Mouse (Mus musculus) lung, postnatal 4 days (tissue): ENCODE results near the gene Cryba4.

Experiments
- DNase-seq, 2 experiments: peaks; one replicate each; pipeline ENCODE4 v3.0.0; 2021

Cryba4 gene

GRCm38 (mm10) chr5:112265110-112265509 lies 12.8 kb upstream of the Cryba4 start:
- no peak for DNase-seq

GRCm38 (mm10) chr5:112264099-112264498 lies 11.8 kb upstream of the Cryba4 start:
- no peak for DNase-seq

- no peak for DNase-seq
Observed at GRCm38 (mm10) chr5:112260818-112261217, 8.5 kb upstream of the Cryba4 start.

GRCm38 (mm10) chr5:112259862-112260650 lies 7.7 kb upstream of the Cryba4 start:
- no peak for DNase-seq

- no peak for DNase-seq
Observed at GRCm38 (mm10) chr5:112257896-112258295, 5.6 kb upstream of the Cryba4 start.

- DNase-seq = no peak
Observed at GRCm38 (mm10) chr5:112256457-112256856, 4.1 kb upstream of the Cryba4 start.

GRCm38 (mm10) chr5:112255426-112255825 lies 3.1 kb upstream of the Cryba4 start, which contains the start of gene Crybb1:
Gene Crybb1 (plus strand): TSS chr5:112255815.
- DNase-seq = peak; percentile 40 to 56

- DNase-seq = peak; percentile 30 to 65
Observed at GRCm38 (mm10) chr5:112254282-112254806, 2.0 kb upstream of the Cryba4 start.

GRCm38 (mm10) chr5:112253169-112253568 lies 851 bp upstream of the Cryba4 start:
- peak; percentile 57 to 74 for DNase-seq

- no peak for DNase-seq
Observed at GRCm38 (mm10) chr5:112249106-112249505, 3.2 kb downstream of the Cryba4 start.

GRCm38 (mm10) chr5:112247399-112247798 lies 4.9 kb downstream of the Cryba4 start:
- no peak for DNase-seq

GRCm38 (mm10) chr5:112244890-112245615 lies 7.3 kb downstream of the Cryba4 start:
- no peak for DNase-seq

GRCm38 (mm10) chr5:112244275-112244562 lies 8.1 kb downstream of the Cryba4 start:
- no peak for DNase-seq

- DNase-seq = no peak
Observed at GRCm38 (mm10) chr5:112243539-112244274, 8.6 kb downstream of the Cryba4 start.

- no peak for DNase-seq
Observed at GRCm38 (mm10) chr5:112243041-112243440, 9.3 kb downstream of the Cryba4 start.

- peak; percentile 76 to 79 for DNase-seq
Observed at GRCm38 (mm10) chr5:112242361-112242778, 9.9 kb downstream of the Cryba4 start.

- no peak for DNase-seq
Observed at GRCm38 (mm10) chr5:112241849-112242248, 10.5 kb downstream of the Cryba4 start.

- peak; percentile 83 to 91 for DNase-seq
Observed at GRCm38 (mm10) chr5:112240761-112241160, 11.6 kb downstream of the Cryba4 start.

- DNase-seq = no peak
Observed at GRCm38 (mm10) chr5:112238781-112239482, 13.4 kb downstream of the Cryba4 start.

- DNase-seq = no peak
Observed at GRCm38 (mm10) chr5:112237866-112238570, 14.3 kb downstream of the Cryba4 start.

GRCm38 (mm10) chr5:112237439-112237838 lies 14.9 kb downstream of the Cryba4 start:
- DNase-seq = no peak

- no peak for DNase-seq
Observed at GRCm38 (mm10) chr5:112236631-112237030, 15.7 kb downstream of the Cryba4 start.
